ENCODE assay signal across 29 mouse cellular contexts in genomic region chr3:98805032-98805431, GRCm38 (mm10). TPM values are rescaled to one million over a fixed set of nuclear protein-coding genes. Genes with fewer than 3 reads are reported as not detected.
"Had no signal": no experiment of that assay in that cellular context is flagged by ENCODE, and none has a peak within 500 bp of the region (broad histone marks: within the 10 kb centered on the region; RNA-seq: fewer than 3 reads in every experiment).

No protein-coding gene starts in this region.

RNA-seq across cellular contexts. Expression of gene Hsd3b6, which starts 9.2 kb away (rescaled TPM):
- total RNA-seq: forebrain, postnatal 0 days; gastrocnemius, adult 18-20 months; gastrocnemius, adult 8-10 months; gastrocnemius, postnatal 14 days; gastrocnemius, postnatal 36 days; heart, postnatal 14 days; heart, postnatal 36 days; hematopoietic stem cell, adult 5-6 weeks; layer of hippocampus, adult 18-20 months; layer of hippocampus, postnatal 10 days; layer of hippocampus, postnatal 25 days; left cerebral cortex, adult 8-10 months; left cerebral cortex, postnatal 10 days; left cerebral cortex, postnatal 25 days; left cerebral cortex, postnatal 4 days had no signal
- polyA plus RNA-seq: gonadal fat pad, adult 2 months; heart, postnatal 0 days; inflammation-experienced regulatory T-cells, adult 6 months; large intestine, adult 2 months had no signal

RNA-seq across cellular contexts. Expression of gene Hsd3b3, which starts 42.1 kb away (rescaled TPM):
- total RNA-seq: forebrain, postnatal 0 days; gastrocnemius, adult 18-20 months; gastrocnemius, adult 8-10 months; gastrocnemius, postnatal 14 days; gastrocnemius, postnatal 36 days; heart, adult 8-10 months; heart, postnatal 14 days; heart, postnatal 36 days; hematopoietic stem cell, adult 5-6 weeks; layer of hippocampus, adult 18-20 months; layer of hippocampus, postnatal 10 days; layer of hippocampus, postnatal 25 days; left cerebral cortex, adult 8-10 months; left cerebral cortex, postnatal 10 days; left cerebral cortex, postnatal 25 days; left cerebral cortex, postnatal 4 days had no signal
- polyA plus RNA-seq: gonadal fat pad, adult 2 months; heart, embryonic 13.5 days; heart, embryonic 15.5 days; heart, postnatal 0 days; hindbrain, embryonic 11.5 days; limb, embryonic 11.5 days; limb, embryonic 13.5 days; limb, embryonic 15.5 days; liver, embryonic 11.5 days had no signal

RNA-seq across cellular contexts. Expression of gene Hsd3b1, which starts 54.6 kb away (rescaled TPM):
- total RNA-seq: forebrain, postnatal 0 days; gastrocnemius, postnatal 14 days; gastrocnemius, postnatal 36 days; heart, postnatal 14 days; heart, postnatal 36 days; hematopoietic stem cell, adult 5-6 weeks; layer of hippocampus, adult 18-20 months; layer of hippocampus, postnatal 10 days; layer of hippocampus, postnatal 25 days; left cerebral cortex, postnatal 10 days; left cerebral cortex, postnatal 25 days; left cerebral cortex, postnatal 4 days had no signal
- polyA plus RNA-seq: forebrain, postnatal 0 days; gonadal fat pad, adult 2 months; heart, postnatal 0 days; hindbrain, embryonic 15.5 days; inflammation-experienced regulatory T-cells, adult 6 months; kidney, embryonic 14.5 days; large intestine, adult 2 months; limb, embryonic 13.5 days; limb, embryonic 15.5 days had no signal
